Mouse (Mus musculus): ENCODE data around the gene Dcaf15. TPM values are rescaled to one million over a fixed set of nuclear protein-coding genes. Genes with fewer than 3 reads are reported as not detected.
A peak's percentile ranks its signal among the peaks of the same experiment; 100 is the strongest.

Dcaf15 gene
- polyA plus RNA-seq, 1 experiment from 2014 or later = 4.6 TPM

DNA sequence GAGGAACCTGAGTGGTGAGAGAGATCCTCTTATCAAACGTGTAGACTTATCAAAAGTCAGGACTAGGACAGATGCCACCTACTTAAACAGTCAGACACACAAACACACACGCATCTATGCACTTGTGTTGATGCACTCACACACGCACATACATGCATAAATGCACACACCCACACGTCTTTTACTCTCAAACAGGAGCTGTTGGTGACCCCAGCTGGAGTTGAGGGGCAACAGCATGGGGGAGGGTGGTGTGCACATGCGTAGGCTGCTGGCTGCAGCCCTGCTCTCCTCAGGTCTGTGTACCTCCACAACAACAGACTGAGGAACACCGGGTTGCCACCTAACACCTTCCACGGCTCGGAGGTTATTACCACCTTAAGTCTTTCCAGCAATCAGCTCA, 23.7 kb upstream of the Dcaf15 start:
- no peak for ATAC-seq (replicated peaks; ENCODE audit: insufficient number of reproducible peaks, insufficient read depth, low FRiP score, low read depth)
- no peak overlapping the region for H3K4me2 ChIP-seq
- 43% methylated on average over 8 of the region's 8 CpGs for WGBS

DNA sequence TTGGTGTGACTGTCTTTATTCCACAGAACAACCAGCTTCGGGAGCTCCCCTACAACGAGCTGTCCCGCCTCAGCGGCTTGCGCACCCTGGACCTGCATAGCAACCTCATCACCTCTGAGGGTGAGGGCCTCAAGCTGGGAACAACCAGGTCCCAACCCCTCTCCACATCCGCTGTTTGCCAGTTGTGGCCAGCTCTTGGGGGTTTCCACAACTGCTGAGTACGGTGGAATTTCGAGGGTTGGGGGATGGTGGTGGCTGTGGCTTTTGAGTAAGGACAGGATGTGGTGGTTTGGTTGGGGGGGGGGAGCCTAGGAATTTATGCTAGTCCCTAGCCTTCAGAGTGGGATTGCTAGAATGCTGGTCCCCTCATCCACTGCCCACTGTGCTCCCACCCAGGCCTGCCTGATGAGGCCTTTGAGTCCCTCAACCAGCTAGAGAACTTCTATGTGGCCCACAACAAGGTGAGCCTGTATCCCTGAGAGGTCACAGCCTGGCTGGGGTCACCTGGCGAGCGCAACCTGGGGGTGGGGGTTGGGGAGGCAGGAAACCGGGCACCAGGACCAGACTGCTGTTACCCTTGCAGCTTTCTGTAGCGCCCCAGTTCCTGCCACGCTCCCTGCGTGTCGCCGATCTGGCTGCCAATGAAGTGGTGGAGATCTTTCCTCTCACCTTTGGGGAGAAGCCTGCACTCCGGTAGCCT, 22.8 kb upstream of the Dcaf15 start:
- WGBS = 54% methylated on average over 17 of the region's 17 CpGs
- H3K9me3 ChIP-seq (replicated peaks) = no peaks in the 10 kb centered on the region
- peaks cover 11% of the 10 kb centered on the region; the same call in 1 of the 2 replicates for H3K27me3 ChIP-seq
- no peak overlapping the region for H3K27ac ChIP-seq
- 0 out of 2 replicates have a peak, but pooled peaks cover 3% of the 10 kb centered on the region for H3K36me3 ChIP-seq
- H3K9ac ChIP-seq = no peak overlapping the region
- ATAC-seq (replicated peaks; ENCODE audit: insufficient number of reproducible peaks, insufficient read depth, low FRiP score, low read depth) = no peak
- peaks cover 4% of the 10 kb centered on the region; the same call in 1 of the 2 replicates for H3K4me1 ChIP-seq (replicated peaks)
- no peak overlapping the region for H3K4me2 ChIP-seq
- no peak overlapping the region for H3K4me3 ChIP-seq

More for the DNA sequence above, 23.7 kb upstream of the Dcaf15 start:
- peaks cover 11% of the 10 kb centered on the region; the same call in 1 of the 2 replicates for H3K36me3 ChIP-seq
- no peaks in the 10 kb centered on the region for H3K9me3 ChIP-seq (replicated peaks)
- H3K4me3 ChIP-seq = no peak overlapping the region
- H3K27me3 ChIP-seq = peaks cover 11% of the 10 kb centered on the region; the same call in 1 of the 2 replicates
- H3K9ac ChIP-seq = no peak overlapping the region
- no peak overlapping the region for H3K27ac ChIP-seq
- peaks cover 4% of the 10 kb centered on the region; the same call in 1 of the 2 replicates for H3K4me1 ChIP-seq (replicated peaks)

- Histone ChIP-seq H3K4me2 (no peak overlapping the region), H3K4me3 (no peak overlapping the region), H3K36me3 (no peaks in the 10 kb centered on the region), H3K9ac (no peak overlapping the region), H3K4me1 (replicated peaks) (peaks cover 4% of the 10 kb centered on the region; the same call in 1 of the 2 replicates), H3K27ac (no peak overlapping the region), H3K9me3 (replicated peaks) (no peaks in the 10 kb centered on the region), H3K27me3 (peaks cover 11% of the 10 kb centered on the region; the same call in 1 of the 2 replicates)
- 61% methylated on average over 2 of the region's 2 CpGs for WGBS
- no peak for ATAC-seq (replicated peaks; ENCODE audit: insufficient number of reproducible peaks, insufficient read depth, low FRiP score, low read depth)
Measured at GRCm38 (mm10) chr8:84126742-84127141, 22.2 kb upstream of the Dcaf15 start.

- WGBS = 51% methylated on average over 9 of the region's 9 CpGs
- H3K36me3 ChIP-seq = no peaks in the 10 kb centered on the region
- no peak within 1 kb of the TSS for H3K4me3 ChIP-seq
- peaks cover 2% of the 10 kb centered on the region; the same call in 1 of the 2 replicates for H3K4me1 ChIP-seq (replicated peaks)
- H3K9me3 ChIP-seq (replicated peaks) = no peaks in the 10 kb centered on the region
- H3K4me2 ChIP-seq = no peak within 1 kb of the TSS
- no peak for ATAC-seq (replicated peaks; ENCODE audit: insufficient number of reproducible peaks, insufficient read depth, low FRiP score, low read depth)
- peaks cover 6% of the 10 kb centered on the region; the same call in 1 of the 2 replicates for H3K27me3 ChIP-seq
- no peak within 1 kb of the TSS for H3K27ac ChIP-seq
- no peak within 1 kb of the TSS for H3K9ac ChIP-seq
Measured at GRCm38 (mm10) chr8:84125656-84126055, 21.1 kb upstream of the Dcaf15 start, which contains the start of gene Podnl1. Podnl1 (plus strand) TSS chr8:84125989.

DNA sequence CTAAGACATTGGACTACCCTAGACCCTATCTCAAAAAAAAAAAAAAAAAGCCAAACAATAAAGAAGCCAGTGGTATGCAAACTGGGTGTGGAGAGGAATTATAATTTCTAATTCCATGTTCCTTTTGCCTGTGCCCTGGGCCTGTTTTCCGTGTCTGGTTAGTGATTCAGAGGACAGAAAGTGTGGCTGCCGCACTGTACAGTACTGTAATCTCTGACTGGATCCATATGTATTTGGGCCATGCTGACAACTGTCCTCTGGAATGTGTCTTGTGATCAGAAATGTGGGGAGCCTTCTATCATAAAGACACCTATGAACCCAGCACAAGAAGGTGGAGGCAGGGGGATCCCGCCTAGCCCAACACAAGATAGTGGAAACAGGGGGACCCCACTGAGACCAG, 17.6 kb upstream of the Dcaf15 start:
- 62% methylated on average over 3 of the region's 3 CpGs for WGBS
- ATAC-seq (replicated peaks; ENCODE audit: insufficient number of reproducible peaks, insufficient read depth, low FRiP score, low read depth) = no peak
- H3K27ac ChIP-seq = no peak overlapping the region
- H3K4me3 ChIP-seq = no peak overlapping the region
- H3K4me2 ChIP-seq = no peak overlapping the region
- no peaks in the 10 kb centered on the region for H3K27me3 ChIP-seq
- no peaks in the 10 kb centered on the region for H3K9me3 ChIP-seq (replicated peaks)
- no peaks in the 10 kb centered on the region for H3K36me3 ChIP-seq
- no peak overlapping the region for H3K9ac ChIP-seq
- no peaks in the 10 kb centered on the region for H3K4me1 ChIP-seq (replicated peaks)

DNA sequence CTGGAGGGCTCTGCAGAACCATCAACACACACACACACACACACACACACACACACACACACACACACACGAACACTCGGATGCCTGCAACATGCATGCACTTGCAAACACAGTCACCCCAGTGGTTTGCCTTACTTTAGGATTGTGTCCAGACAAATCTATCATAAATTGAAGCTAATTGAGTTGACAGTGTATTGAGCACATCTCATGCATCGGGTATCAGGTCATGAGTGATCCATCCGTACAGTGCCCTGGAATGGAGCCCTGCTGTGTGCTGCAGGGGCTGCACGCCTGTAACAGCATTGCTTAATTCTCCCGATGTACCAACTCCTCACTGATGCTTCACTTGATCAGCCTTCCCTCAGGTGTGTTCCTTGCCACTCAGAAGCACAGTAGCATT, 11.1 kb upstream of the Dcaf15 start:
- Histone ChIP-seq H3K4me3 (no peak overlapping the region), H3K9ac (no peak overlapping the region), H3K4me1 (replicated peaks) (no peaks in the 10 kb centered on the region), H3K9me3 (replicated peaks) (no peaks in the 10 kb centered on the region), H3K27me3 (no peaks in the 10 kb centered on the region), H3K27ac (no peak overlapping the region), H3K4me2 (no peak overlapping the region), H3K36me3 (no peaks in the 10 kb centered on the region)
- 82% methylated on average over 6 of the region's 6 CpGs for WGBS
- ATAC-seq (replicated peaks; ENCODE audit: insufficient number of reproducible peaks, insufficient read depth, low FRiP score, low read depth) = no peak

DNA sequence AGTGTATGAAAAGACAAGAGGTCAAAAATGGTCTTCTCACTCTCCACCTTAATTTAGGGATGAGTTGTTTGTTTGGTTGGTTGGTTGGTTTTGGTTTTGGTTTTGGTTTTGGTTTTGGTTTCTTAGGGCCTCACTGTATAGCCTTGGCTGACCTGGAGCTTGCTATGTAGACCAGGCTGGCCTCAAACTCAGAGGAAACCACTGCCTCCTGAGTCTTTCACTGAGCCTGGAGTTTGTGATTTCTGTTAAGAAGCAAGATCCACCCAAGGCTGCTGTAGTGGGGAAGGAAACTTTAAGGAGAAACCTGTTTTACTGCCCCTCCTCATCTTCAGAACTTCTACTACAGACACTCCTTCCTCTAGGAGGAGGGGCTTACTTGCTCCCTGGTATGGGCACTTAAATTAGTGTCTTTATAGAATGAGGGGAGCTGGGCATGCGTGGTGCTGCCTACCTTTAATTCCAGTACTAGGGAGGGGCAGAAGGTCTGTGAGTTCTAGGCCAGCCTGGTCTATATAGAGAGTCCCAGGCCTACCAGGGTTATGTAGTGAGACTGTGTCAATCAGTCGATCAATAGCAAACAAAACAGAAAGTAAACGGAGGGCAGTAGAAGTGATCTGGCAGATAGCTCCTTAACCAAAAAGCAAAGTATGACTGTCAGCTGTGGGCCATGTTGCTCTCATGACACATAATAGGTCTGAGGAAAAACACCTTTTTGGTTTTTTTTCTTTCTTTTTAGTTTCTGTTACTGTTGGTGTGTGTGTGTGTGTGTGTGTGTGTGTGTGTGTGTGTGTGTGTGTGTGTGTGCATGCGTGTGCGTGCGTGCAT, 1.9 kb upstream of the Dcaf15 start:
- Histone ChIP-seq H3K27ac (no peak overlapping the region), H3K9me3 (replicated peaks) (no peaks in the 10 kb centered on the region; the same call in 1 of the 2 replicates), H3K4me3 (no peak overlapping the region), H3K4me2 (no peak overlapping the region), H3K4me1 (replicated peaks) (peaks cover 24% of the 10 kb centered on the region), H3K36me3 (peaks cover 8% of the 10 kb centered on the region; the same call in 1 of the 2 replicates), H3K9ac (no peak overlapping the region), H3K27me3 (no peaks in the 10 kb centered on the region)
- no peak for ATAC-seq (replicated peaks; ENCODE audit: insufficient number of reproducible peaks, insufficient read depth, low FRiP score, low read depth)
- 88% methylated on average over 6 of the region's 6 CpGs for WGBS

GRCm38 (mm10) chr8:84105676-84106075, 1.1 kb upstream of the Dcaf15 start:
- peaks cover 24% of the 10 kb centered on the region for H3K4me1 ChIP-seq (replicated peaks)
- no peak overlapping the region for H3K4me3 ChIP-seq
- H3K9me3 ChIP-seq (replicated peaks) = no peaks in the 10 kb centered on the region; the same call in 1 of the 2 replicates
- no peak for ATAC-seq (replicated peaks; ENCODE audit: insufficient number of reproducible peaks, insufficient read depth, low FRiP score, low read depth)
- H3K27me3 ChIP-seq = no peaks in the 10 kb centered on the region
- 79% methylated on average over 2 of the region's 2 CpGs for WGBS
- peaks cover 11% of the 10 kb centered on the region; the same call in 1 of the 2 replicates for H3K36me3 ChIP-seq
- H3K9ac ChIP-seq = no peak overlapping the region
- no peak overlapping the region for H3K4me2 ChIP-seq
- no peak overlapping the region for H3K27ac ChIP-seq

- Histone ChIP-seq H3K4me2 (peak overlapping the region; percentile 83), H3K4me1 (replicated peaks) (peaks cover 24% of the 10 kb centered on the region), H3K27ac (peak overlapping the region; percentile 90), H3K27me3 (no peaks in the 10 kb centered on the region), H3K4me3 (peak overlapping the region; percentile 86), H3K9ac (peak overlapping the region; percentile 86), H3K9me3 (replicated peaks) (no peaks in the 10 kb centered on the region; the same call in 1 of the 2 replicates), H3K36me3 (peaks cover 11% of the 10 kb centered on the region; the same call in 1 of the 2 replicates)
- ATAC-seq (replicated peaks; ENCODE audit: insufficient number of reproducible peaks, insufficient read depth, low FRiP score, low read depth) = peak; percentile 60
- WGBS = under 1% methylated on average over 26 of the region's 29 CpGs
Measured at GRCm38 (mm10) chr8:84104221-84104620, 347 bp downstream of the Dcaf15 start.

GRCm38 (mm10) chr8:84103601-84104000, 967 bp downstream of the Dcaf15 start:
- 0 out of 2 replicates have a peak overlapping the region, but pooled peaks have one; percentile 90 for H3K27ac ChIP-seq
- H3K4me3 ChIP-seq = peak overlapping the region; percentile 86
- H3K9me3 ChIP-seq (replicated peaks) = no peaks in the 10 kb centered on the region; the same call in 1 of the 2 replicates
- H3K4me1 ChIP-seq (replicated peaks) = peaks cover 24% of the 10 kb centered on the region
- H3K4me2 ChIP-seq = peak overlapping the region; percentile 83
- peak overlapping the region; percentile 86 for H3K9ac ChIP-seq
- no peaks in the 10 kb centered on the region for H3K27me3 ChIP-seq
- whole genome bisulfite sequencing = 42% methylated on average over 3 of the region's 3 CpGs
- ATAC-seq (replicated peaks; ENCODE audit: insufficient number of reproducible peaks, insufficient read depth, low FRiP score, low read depth) = no peak
- peaks cover 14% of the 10 kb centered on the region; the same call in 1 of the 2 replicates for H3K36me3 ChIP-seq
